Mouse (Mus musculus) G1E (cell line): ENCODE measurements at regions not wholly inside any gene's neighbourhood (a gene's known extent, or its start where the extent isn't known, plus 50 kb on each side); places are given as distances from the start of the nearest gene placed in this dataset.
"Not testable (repeated sequence)": the region's sequence is repeated elsewhere in the genome, so short reads cannot be mapped to it uniquely, and the experiment has no call there.

Experiments
- ATAC-seq: 2 replicates; pipeline ENCODE4 v1.8.0; 2016; ENCODE audit warnings: mild to moderate bottlenecking; ENCODE audit not compliant: insufficient number of reproducible peaks, poor library complexity, low FRiP score, severe bottlenecking; ENCODE audit errors: extremely low read depth
- DNase-seq: peaks from one replicate; pipeline ENCODE4 v3.0.0; 2012; ENCODE audit warnings: low spot score
- H3K27me3 ChIP-seq: 2 replicates; pipeline ENCODE4 v1.6.1; 2012; ENCODE audit warnings: mild to moderate bottlenecking, low read length, inconsistent platforms; ENCODE audit not compliant: insufficient read depth
- H3K36me3 ChIP-seq: replicated peaks from 2 replicates; pipeline ENCODE3; 2012; ENCODE audit warnings: mild to moderate bottlenecking, inconsistent platforms
- H3K4me1 ChIP-seq: 2 replicates; pipeline ENCODE4 v1.6.1; 2012; ENCODE audit warnings: low read depth, low read length, inconsistent platforms, mixed read lengths; ENCODE audit not compliant: insufficient read depth
- H3K4me3 ChIP-seq: 2 replicates; pipeline ENCODE4 v1.5.1; 2012; ENCODE audit warnings: low read depth, mild to moderate bottlenecking, inconsistent platforms, low read length, moderate library complexity, mixed read lengths
- H3K9me3 ChIP-seq: replicated peaks from 2 replicates; pipeline ENCODE4 v1.6.1; 2012; ENCODE audit warnings: inconsistent platforms
- CTCF ChIP-seq: IDR thresholded peaks from 2 replicates; pipeline ENCODE4 v1.5.1; 2012; ENCODE audit warnings: low read depth, low read length, inconsistent platforms, mixed read lengths
- GATA1 ChIP-seq: IDR thresholded peaks from 2 replicates; pipeline ENCODE4 v1.6.1; 2012; ENCODE audit warnings: borderline replicate concordance, low read length, inconsistent platforms, mixed read lengths
- GATA2 ChIP-seq: IDR thresholded peaks from 2 replicates; pipeline ENCODE4 v1.6.1; 2012; ENCODE audit warnings: low read depth, low read length, inconsistent platforms, borderline replicate concordance
- POLR2AphosphoS5 ChIP-seq: IDR thresholded peaks from 2 replicates; pipeline ENCODE4 v1.6.1; 2012; ENCODE audit warnings: low read depth, low read length, inconsistent platforms; ENCODE audit not compliant: insufficient replicate concordance
- TAL1 ChIP-seq: conservative IDR thresholded peaks from 2 replicates; pipeline ENCODE4 v1.6.1; 2012; ENCODE audit warnings: low read depth, low read length, inconsistent platforms, mixed read lengths

DNA sequence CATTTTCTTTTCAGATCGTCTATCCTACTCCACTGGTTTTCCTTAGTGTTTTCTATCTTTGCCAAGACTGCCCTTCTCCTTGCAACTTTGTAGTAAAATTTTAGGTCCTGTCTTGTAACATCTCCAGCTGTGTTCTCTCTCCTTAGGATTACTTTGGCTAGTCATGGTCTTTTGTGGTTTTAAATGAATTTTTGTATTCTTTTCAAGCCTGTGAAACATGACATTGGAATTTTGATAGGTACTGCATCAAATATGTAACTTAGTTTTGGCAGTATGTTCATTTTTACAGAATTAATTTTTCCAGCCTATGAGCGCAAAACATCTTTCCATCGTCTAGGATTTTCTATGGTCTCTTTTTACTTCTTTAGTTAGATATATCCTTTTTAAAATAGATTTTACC is 88.6 kb upstream of the Gm5148 start:
- ATAC-seq (no peak), DNase-seq (no peak)
- H3K4me1 ChIP-seq: no peaks in the 10 kb centered on the region

DNA sequence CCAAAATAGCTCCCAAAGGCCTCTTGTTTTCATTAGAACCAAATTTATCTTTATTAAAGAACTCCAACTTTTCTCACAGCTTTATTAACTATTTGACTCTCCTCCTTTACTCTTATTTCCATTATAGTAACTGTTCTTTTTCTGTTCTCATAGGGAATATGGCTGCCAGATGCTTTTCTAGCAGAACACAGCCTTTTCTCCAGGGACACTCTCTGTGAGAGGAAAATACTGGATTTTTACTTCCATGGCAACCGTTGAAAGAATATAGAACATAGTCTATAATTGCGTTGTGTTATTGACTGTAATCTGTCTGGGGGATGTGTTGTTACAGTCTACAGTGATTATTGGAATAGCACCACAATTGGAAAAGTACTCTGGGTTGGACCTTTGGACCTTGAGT is 87.1 kb upstream of the Gm5148 start:
- Histone ChIP-seq H3K4me1 (no peaks in the 10 kb centered on the region), H3K36me3 (no peaks in the 10 kb centered on the region), H3K27me3 (peaks cover 8% of the 10 kb centered on the region; the same call in 1 of the 2 replicates), H3K4me3 (no peak overlapping the region), H3K9me3 (no peaks in the 10 kb centered on the region)
- TF ChIP-seq TAL1 (no peak), POLR2AphosphoS5 (no peak), GATA1 (no peak), GATA2 (no peak), CTCF (no peak)
- ATAC-seq: no peak
- DNase-seq: no peak

More for the DNA sequence above, 88.6 kb upstream of the Gm5148 start:
- Histone ChIP-seq H3K4me3 (no peak overlapping the region), H3K27me3 (peaks cover 12% of the 10 kb centered on the region; the same call in 1 of the 2 replicates), H3K9me3 (no peaks in the 10 kb centered on the region), H3K36me3 (no peaks in the 10 kb centered on the region)
- no peak for TF ChIP-seq POLR2AphosphoS5
- TF ChIP-seq CTCF: no peak
- no peak for TF ChIP-seq GATA1
- TF ChIP-seq GATA2: no peak
- TF ChIP-seq TAL1: no peak

DNA sequence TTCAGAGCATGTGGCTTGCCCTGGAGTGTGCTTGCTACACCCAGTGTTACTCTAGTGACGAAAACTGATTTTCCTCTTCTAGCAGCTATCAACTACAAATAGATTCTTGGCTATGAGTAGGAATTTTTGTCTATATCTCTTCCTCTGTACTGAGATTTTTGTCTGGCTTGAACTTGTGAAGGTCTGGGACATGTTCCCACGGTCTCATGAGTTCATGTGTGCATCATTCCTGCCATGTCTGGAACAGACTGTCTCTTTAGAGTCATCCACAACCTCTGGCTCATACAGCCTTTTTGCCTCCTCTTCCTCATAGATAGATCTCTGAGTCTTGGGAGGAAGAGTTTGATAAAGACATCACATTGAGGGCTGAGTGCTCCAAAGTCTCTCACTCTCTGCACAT is 86.5 kb upstream of the Gm5148 start:
- Histone ChIP-seq H3K9me3 (no peaks in the 10 kb centered on the region), H3K27me3 (peaks cover 9% of the 10 kb centered on the region), H3K36me3 (no peaks in the 10 kb centered on the region), H3K4me3 (no peak overlapping the region), H3K4me1 (no peaks in the 10 kb centered on the region)
- ATAC-seq (no peak), DNase-seq (no peak)
- no peak for TF ChIP-seq GATA2
- TF ChIP-seq GATA1: no peak
- TF ChIP-seq CTCF: no peak
- TF ChIP-seq POLR2AphosphoS5: no peak

DNA sequence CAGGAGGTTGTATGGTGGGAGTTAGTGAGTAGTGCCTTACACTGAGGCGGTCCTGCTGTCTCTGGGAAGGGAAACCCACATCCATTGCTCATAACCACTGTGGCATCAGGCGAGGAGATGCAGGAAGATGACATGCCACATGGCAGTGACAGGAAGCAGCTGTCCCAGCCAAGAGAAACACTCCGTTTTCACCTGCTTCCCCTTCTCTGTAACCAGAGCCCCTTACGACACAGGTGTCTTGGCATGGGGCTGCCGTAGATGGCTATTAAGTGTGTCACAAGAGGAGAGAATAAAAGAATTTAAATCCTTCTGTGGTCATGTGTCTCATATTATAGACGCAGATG is 81.5 kb upstream of the Gm5148 start:
- TF ChIP-seq POLR2AphosphoS5 (no peak), TAL1 (no peak), GATA1 (no peak), CTCF (no peak), GATA2 (no peak)
- Histone ChIP-seq H3K4me1 (peaks cover 5% of the 10 kb centered on the region), H3K9me3 (no peaks in the 10 kb centered on the region), H3K4me3 (no peak overlapping the region), H3K36me3 (no peaks in the 10 kb centered on the region), H3K27me3 (peaks cover 32% of the 10 kb centered on the region)
- no peak for ATAC-seq
- no peak for DNase-seq

DNA sequence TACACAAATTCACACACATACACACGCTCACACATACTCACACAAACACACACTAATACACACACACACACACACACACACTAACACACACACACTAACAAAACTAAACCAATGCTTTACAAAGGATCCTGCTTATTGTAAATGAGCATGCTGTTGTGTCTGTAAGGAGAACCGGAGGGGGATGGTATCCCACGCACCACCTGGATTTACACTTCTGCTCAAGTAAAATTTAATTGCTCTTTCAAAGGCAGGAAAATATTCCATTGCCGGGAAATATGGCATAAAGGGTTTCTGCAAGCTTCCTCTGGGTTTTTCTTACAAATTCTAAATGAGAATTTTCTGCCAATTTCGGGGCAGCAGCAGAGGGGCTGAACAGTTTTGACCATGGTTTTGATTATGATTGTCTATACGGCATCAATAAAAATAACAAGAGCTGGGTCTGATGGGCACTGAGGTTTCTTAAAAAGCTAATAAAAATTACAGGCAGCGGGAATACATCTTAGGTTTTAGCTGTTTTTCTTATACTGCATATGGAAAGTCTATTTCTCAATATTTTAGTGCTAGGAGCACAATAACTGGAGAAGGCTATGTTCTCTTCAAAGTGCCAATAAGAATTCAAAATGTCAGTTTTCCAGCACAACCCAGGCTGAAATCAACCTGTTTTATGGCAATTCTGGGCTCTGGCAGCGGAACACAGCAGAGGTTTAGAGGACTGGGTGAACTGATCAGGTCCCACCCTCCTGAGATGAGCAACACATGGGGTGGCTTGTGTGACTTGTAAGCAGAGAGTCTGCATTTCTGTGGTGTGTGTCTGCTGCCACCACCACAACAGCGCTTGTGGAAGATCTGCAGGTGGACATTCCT is 80.9 kb upstream of the Gm5148 start:
- DNase-seq (no peak), ATAC-seq (no peak)
- TF ChIP-seq GATA2: no peak
- no peak for TF ChIP-seq CTCF
- TF ChIP-seq TAL1: no peak
- no peak for TF ChIP-seq GATA1
- no peak for TF ChIP-seq POLR2AphosphoS5
- Histone ChIP-seq H3K4me1 (peaks cover 5% of the 10 kb centered on the region), H3K4me3 (no peak overlapping the region), H3K36me3 (no peaks in the 10 kb centered on the region), H3K9me3 (no peaks in the 10 kb centered on the region), H3K27me3 (peaks cover 36% of the 10 kb centered on the region)

DNA sequence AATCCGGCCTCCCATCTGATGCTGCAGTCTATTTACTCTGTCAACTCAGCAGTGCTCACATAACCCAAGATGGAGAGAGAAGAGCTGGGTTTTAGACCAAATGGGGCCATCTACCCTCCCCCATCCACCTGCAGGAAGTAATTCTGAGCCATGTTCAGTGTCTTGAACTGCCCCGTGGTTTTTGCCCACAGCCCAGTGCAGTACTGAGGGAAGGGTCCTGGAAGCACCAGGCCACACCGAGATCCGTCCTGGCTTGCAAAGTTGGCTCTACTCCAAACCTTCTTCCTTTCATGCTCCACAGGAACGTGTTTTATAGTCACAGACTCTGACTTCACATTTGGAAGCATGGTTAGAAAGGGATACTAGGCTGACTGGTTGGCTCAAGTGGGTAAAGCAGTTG is 80.0 kb upstream of the Gm5148 start:
- Histone ChIP-seq H3K4me1 (peaks cover 8% of the 10 kb centered on the region), H3K36me3 (no peaks in the 10 kb centered on the region), H3K4me3 (no peak overlapping the region), H3K27me3 (peaks cover 40% of the 10 kb centered on the region), H3K9me3 (no peaks in the 10 kb centered on the region)
- DNase-seq: no peak
- ATAC-seq: no peak
- TF ChIP-seq GATA1: no peak
- TF ChIP-seq TAL1: no peak
- TF ChIP-seq CTCF: no peak
- TF ChIP-seq POLR2AphosphoS5: no peak
- no peak for TF ChIP-seq GATA2

DNA sequence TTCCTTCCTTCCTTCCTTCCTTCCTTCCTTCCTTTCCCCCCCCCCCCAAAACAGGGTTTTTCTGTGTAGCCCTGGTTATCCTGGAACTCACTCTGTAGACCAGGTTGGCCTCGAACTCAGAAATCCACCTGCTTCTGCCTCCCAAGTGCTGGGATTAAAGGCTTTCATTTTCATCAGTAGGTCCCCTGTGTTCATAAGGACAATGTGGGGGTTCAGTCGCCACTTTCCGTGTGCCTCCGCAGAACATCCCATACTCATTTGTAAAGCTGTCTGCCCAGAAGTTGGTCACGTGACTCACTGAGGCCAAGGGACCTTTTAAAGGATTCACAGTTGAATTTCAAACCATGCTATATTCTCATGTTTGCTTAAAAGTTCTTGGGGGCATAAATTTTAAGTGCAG is 79.5 kb upstream of the Gm5148 start:
- H3K27me3 ChIP-seq: peaks cover 40% of the 10 kb centered on the region
- not testable (repeated sequence) for ATAC-seq, H3K4me3 ChIP-seq

More for the DNA sequence above, 79.5 kb upstream of the Gm5148 start:
- DNase-seq, H3K9me3 ChIP-seq, H3K36me3 ChIP-seq, H3K4me1 ChIP-seq: not testable (repeated sequence)
